Mouse (Mus musculus): ENCODE measurements around the gene Hoxb4. TPM values are rescaled to one million over a fixed set of nuclear protein-coding genes. Genes with fewer than 3 reads are reported as not detected.

The Hoxb4 gene
- polyA plus RNA-seq, 1 experiment from 2014 or later, result 0.56 TPM

- no peaks in the 10 kb centered on the region for H3K9me3 ChIP-seq
- peaks cover 12% of the 10 kb centered on the region for H3K4me1 ChIP-seq (replicated peaks)
- under 1% methylated on average over 8 of the region's 8 CpGs for whole genome bisulfite sequencing
- no peak overlapping the region for H3K27ac ChIP-seq
- H3K9ac ChIP-seq (replicated peaks), result no peak overlapping the region
- peaks cover 100% of the 10 kb centered on the region for H3K27me3 ChIP-seq
- H3K36me3 ChIP-seq, result no peaks in the 10 kb centered on the region
- H3K4me3 ChIP-seq (replicated peaks), result peak overlapping the region; percentile 38; the same call in 1 of the 2 replicates
- no peak for ATAC-seq (ENCODE audit: insufficient number of reproducible peaks, insufficient read depth, low FRiP score, low TSS enrichment, low read depth)
- H3K4me2 ChIP-seq, result peak overlapping the region; percentile 54
Observed at GRCm38 (mm10) chr11:96332105-96332504, 14.0 kb downstream of the Hoxb4 start.

DNA sequence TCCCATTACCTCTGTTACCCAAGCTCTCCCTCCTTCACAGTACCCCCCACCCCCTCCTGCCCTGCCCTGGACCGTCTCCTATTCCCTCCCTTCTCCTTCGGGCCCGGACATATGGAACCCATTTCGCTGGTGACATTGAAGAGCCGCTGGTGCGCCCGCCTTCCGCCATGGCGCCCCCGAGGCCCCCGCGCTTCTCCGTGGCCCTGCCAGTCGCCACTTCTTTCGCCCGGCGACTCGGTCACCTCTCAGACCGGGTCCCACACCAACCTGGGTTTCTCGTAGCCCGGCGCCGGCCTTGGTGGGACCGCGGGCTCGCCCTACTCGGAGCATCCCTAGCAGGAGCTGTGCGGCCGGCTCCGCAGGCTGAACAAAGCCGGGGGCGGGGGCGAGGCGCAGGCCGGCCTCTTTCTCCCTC lies 14.6 kb downstream of the Hoxb4 start:
- H3K9ac ChIP-seq (replicated peaks), result peak overlapping the region; percentile 52
- peaks cover 100% of the 10 kb centered on the region for H3K27me3 ChIP-seq
- peaks cover 12% of the 10 kb centered on the region for H3K4me1 ChIP-seq (replicated peaks)
- H3K27ac ChIP-seq, result peak overlapping the region; percentile 69; the same call in 1 of the 2 replicates
- peak overlapping the region; percentile 54 for H3K4me2 ChIP-seq
- H3K4me3 ChIP-seq (replicated peaks), result peak overlapping the region; percentile 38
- ATAC-seq (ENCODE audit: insufficient number of reproducible peaks, insufficient read depth, low FRiP score, low TSS enrichment, low read depth), result no peak
- under 1% methylated on average over 35 of the region's 35 CpGs for WGBS
- no peaks in the 10 kb centered on the region for H3K9me3 ChIP-seq
- H3K36me3 ChIP-seq, result no peaks in the 10 kb centered on the region

GRCm38 (mm10) chr11:96333241-96334001 lies 15.4 kb downstream of the Hoxb4 start:
- H3K4me3 ChIP-seq (replicated peaks), result peak overlapping the region; percentile 38
- H3K36me3 ChIP-seq, result no peaks in the 10 kb centered on the region
- 4% methylated on average over 17 of the region's 17 CpGs for WGBS
- peaks cover 100% of the 10 kb centered on the region for H3K27me3 ChIP-seq
- peak overlapping the region; percentile 69; the same call in 1 of the 2 replicates for H3K27ac ChIP-seq
- no peak for ATAC-seq (ENCODE audit: insufficient number of reproducible peaks, insufficient read depth, low FRiP score, low TSS enrichment, low read depth)
- no peaks in the 10 kb centered on the region for H3K9me3 ChIP-seq
- H3K4me1 ChIP-seq (replicated peaks), result peaks cover 12% of the 10 kb centered on the region
- H3K4me2 ChIP-seq, result peak overlapping the region; percentile 54
- H3K9ac ChIP-seq (replicated peaks), result peak overlapping the region; percentile 52; the same call in 1 of the 2 replicates

DNA sequence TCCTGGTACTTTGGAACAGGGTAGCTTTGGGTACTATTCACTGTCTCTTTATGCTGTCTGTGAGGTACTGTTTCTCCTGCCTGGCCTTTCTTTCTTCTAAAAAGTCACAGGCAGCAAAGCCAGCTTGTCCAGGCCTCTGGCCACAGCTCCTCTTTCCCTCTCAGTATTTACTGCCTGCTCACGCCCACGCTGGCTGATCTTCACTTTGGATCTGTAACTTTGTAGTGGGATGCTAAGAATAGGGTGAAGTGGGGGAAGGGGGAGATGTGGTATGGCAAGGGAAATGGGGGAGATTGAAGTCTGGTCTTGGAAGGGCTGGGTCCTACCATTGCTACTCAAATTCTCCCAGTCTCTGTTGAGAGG lies 15.9 kb downstream of the Hoxb4 start:
- H3K27me3 ChIP-seq, result peaks cover 100% of the 10 kb centered on the region
- no peak for ATAC-seq (ENCODE audit: insufficient number of reproducible peaks, insufficient read depth, low FRiP score, low TSS enrichment, low read depth)
- peak overlapping the region; percentile 26 for H3K4me2 ChIP-seq
- H3K9ac ChIP-seq (replicated peaks), result no peak overlapping the region
- H3K4me3 ChIP-seq (replicated peaks), result 0 out of 2 replicates have a peak overlapping the region, but pooled peaks have one; percentile 38
- peak overlapping the region; percentile 69; the same call in 1 of the 2 replicates for H3K27ac ChIP-seq
- H3K4me1 ChIP-seq (replicated peaks), result peaks cover 12% of the 10 kb centered on the region
- no peaks in the 10 kb centered on the region for H3K36me3 ChIP-seq
- 17% methylated on average over 2 of the region's 2 CpGs for WGBS
- H3K9me3 ChIP-seq, result no peaks in the 10 kb centered on the region

DNA sequence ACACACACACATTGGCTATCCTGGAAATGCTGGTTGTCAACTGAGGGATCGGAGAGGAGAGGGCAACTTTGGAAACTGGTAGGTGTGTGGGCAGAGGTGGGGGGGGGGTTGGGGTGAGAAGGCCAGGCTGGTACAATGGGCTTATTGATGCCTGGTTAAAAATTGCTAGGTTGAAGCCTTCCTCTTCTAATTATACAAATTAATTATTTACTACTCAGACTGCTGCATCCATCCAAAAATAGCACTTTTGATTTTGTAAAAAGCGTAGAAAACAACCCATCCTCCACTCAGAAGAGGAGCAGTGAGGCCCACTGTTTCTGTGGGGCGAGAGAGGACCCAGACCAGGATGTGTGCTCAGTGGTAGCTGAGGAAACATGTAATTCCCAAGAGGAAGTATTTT lies 16.9 kb downstream of the Hoxb4 start:
- ATAC-seq (ENCODE audit: insufficient number of reproducible peaks, insufficient read depth, low FRiP score, low TSS enrichment, low read depth), result no peak
- no peak overlapping the region for H3K27ac ChIP-seq
- peaks cover 100% of the 10 kb centered on the region for H3K27me3 ChIP-seq
- H3K4me3 ChIP-seq (replicated peaks), result no peak overlapping the region
- 50% methylated on average over 3 of the region's 3 CpGs for WGBS
- peaks cover 12% of the 10 kb centered on the region for H3K4me1 ChIP-seq (replicated peaks)
- no peaks in the 10 kb centered on the region for H3K36me3 ChIP-seq
- 0 out of 2 replicates have a peak overlapping the region, but pooled peaks have one; percentile 26 for H3K4me2 ChIP-seq
- H3K9ac ChIP-seq (replicated peaks), result no peak overlapping the region
- no peaks in the 10 kb centered on the region for H3K9me3 ChIP-seq

- peaks cover 100% of the 10 kb centered on the region for H3K27me3 ChIP-seq
- H3K9me3 ChIP-seq, result no peaks in the 10 kb centered on the region
- H3K4me3 ChIP-seq (replicated peaks), result no peak overlapping the region
- H3K27ac ChIP-seq, result no peak overlapping the region
- H3K4me2 ChIP-seq, result no peak overlapping the region
- 12% methylated on average over 2 of the region's 2 CpGs for WGBS
- no peak for ATAC-seq (ENCODE audit: insufficient number of reproducible peaks, insufficient read depth, low FRiP score, low TSS enrichment, low read depth)
- peaks cover 13% of the 10 kb centered on the region for H3K4me1 ChIP-seq (replicated peaks)
- no peak overlapping the region for H3K9ac ChIP-seq (replicated peaks)
- H3K36me3 ChIP-seq, result no peaks in the 10 kb centered on the region
Observed at GRCm38 (mm10) chr11:96336597-96336996, 18.5 kb downstream of the Hoxb4 start.

GRCm38 (mm10) chr11:96337026-96337425 lies 19.0 kb downstream of the Hoxb4 start:
- Histone ChIP-seq H3K27ac (no peak overlapping the region), H3K4me2 (no peak overlapping the region), H3K4me3 (replicated peaks) (no peak overlapping the region), H3K4me1 (replicated peaks) (peaks cover 17% of the 10 kb centered on the region), H3K27me3 (peaks cover 100% of the 10 kb centered on the region), H3K9me3 (no peaks in the 10 kb centered on the region), H3K9ac (replicated peaks) (no peak overlapping the region), H3K36me3 (no peaks in the 10 kb centered on the region)
- WGBS, result 19% methylated on average over 6 of the region's 6 CpGs
- ATAC-seq (ENCODE audit: insufficient number of reproducible peaks, insufficient read depth, low FRiP score, low TSS enrichment, low read depth), result no peak

DNA sequence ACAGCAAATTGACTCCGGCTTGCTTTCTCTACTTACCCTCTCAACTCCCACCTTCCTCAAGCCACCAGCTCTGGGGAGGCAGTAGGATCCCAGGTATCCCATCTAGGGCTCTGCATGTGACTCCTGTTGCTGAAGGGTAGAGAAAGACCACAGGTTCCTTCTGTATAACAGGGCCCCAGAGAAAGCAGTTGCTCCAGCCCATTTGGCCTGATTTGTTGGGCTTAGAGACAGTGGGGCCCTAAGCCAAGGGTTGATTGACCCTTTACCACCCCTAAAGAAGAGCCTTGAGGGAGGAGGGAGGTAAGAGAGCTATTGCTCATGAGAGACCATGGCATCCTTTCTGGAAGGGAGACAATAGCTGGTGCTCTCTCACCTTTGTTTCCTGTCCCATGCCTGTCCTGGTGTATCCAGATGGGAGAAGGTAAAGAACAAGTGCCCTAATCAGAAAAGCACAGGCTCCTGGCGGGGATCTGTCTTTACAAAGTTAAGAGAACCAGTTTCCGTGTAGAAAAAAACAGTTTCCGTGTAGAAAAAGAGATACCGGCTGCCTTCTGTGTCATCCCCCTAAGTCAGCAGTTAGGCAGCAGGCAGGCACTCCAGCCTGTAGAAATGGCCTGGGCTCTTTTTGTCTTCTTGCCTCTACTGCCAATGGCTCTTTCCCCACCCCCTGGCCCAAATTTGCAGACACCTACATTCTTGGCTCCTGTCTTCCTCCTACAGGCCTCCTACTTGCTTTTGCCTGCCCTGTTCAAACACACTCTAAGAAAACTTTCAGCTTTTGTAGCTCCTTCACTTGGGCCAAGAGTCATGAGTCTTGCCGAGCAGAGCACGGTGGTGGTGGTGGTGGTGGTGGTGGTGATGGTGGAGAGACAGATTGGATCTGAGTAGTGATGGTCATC lies 21.1 kb downstream of the Hoxb4 start:
- Histone ChIP-seq H3K4me3 (replicated peaks) (no peak overlapping the region), H3K27ac (no peak overlapping the region)
- WGBS, result 29% methylated on average over 7 of the region's 7 CpGs

DNA sequence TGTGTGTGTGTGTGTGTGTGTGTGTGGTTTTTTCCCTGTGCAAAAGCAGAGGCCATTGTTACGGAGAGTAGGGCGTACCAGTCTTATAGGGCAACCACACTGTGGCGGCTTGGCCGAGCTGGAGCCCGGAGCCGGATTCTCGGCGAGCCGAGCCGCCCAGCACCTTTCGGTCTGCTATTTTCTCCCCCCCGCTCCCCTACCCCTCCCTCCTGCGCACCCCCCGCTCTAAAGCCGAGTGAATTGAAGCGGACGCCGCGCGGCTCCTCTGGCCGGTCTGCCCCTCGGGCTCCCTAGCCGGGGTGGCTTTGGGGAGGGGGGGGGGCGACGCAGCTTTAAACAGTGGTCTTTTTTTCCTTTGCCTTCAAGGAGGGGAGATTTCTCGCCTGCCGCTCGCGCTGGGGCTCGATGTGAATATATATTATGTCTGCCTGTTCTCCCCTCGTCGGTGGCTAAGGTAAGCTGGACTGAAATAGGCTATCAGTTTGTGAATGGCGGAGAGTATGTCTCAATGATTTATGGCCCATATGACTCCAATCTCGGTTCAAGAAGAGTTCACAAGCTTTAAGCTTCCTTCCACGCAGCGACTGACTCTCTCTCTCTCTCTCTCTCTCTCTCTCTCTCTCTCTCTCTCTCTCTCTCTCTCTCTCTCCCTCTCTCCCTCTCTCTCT lies 22.8 kb downstream of the Hoxb4 start:
- H3K4me3 ChIP-seq (replicated peaks), result peak overlapping the region; percentile 28
- under 1% methylated on average over 25 of the region's 36 CpGs for WGBS
- no peaks in the 10 kb centered on the region for H3K36me3 ChIP-seq
- peaks cover 100% of the 10 kb centered on the region for H3K27me3 ChIP-seq
- H3K27ac ChIP-seq, result peak overlapping the region; percentile 50; the same call in 1 of the 2 replicates
- H3K4me1 ChIP-seq (replicated peaks), result peaks cover 20% of the 10 kb centered on the region
- ATAC-seq (ENCODE audit: insufficient number of reproducible peaks, insufficient read depth, low FRiP score, low TSS enrichment, low read depth), result no peak
- H3K9ac ChIP-seq (replicated peaks), result peak overlapping the region; percentile 37; the same call in 1 of the 2 replicates
- no peaks in the 10 kb centered on the region for H3K9me3 ChIP-seq
- H3K4me2 ChIP-seq, result peak overlapping the region; percentile 52

More for the DNA sequence above, 21.1 kb downstream of the Hoxb4 start:
- ATAC-seq (ENCODE audit: insufficient number of reproducible peaks, insufficient read depth, low FRiP score, low TSS enrichment, low read depth), result no peak
- Histone ChIP-seq H3K36me3 (no peaks in the 10 kb centered on the region), H3K27me3 (peaks cover 100% of the 10 kb centered on the region), H3K4me2 (no peak overlapping the region), H3K9me3 (no peaks in the 10 kb centered on the region), H3K9ac (replicated peaks) (no peak overlapping the region), H3K4me1 (replicated peaks) (peaks cover 10% of the 10 kb centered on the region)

DNA sequence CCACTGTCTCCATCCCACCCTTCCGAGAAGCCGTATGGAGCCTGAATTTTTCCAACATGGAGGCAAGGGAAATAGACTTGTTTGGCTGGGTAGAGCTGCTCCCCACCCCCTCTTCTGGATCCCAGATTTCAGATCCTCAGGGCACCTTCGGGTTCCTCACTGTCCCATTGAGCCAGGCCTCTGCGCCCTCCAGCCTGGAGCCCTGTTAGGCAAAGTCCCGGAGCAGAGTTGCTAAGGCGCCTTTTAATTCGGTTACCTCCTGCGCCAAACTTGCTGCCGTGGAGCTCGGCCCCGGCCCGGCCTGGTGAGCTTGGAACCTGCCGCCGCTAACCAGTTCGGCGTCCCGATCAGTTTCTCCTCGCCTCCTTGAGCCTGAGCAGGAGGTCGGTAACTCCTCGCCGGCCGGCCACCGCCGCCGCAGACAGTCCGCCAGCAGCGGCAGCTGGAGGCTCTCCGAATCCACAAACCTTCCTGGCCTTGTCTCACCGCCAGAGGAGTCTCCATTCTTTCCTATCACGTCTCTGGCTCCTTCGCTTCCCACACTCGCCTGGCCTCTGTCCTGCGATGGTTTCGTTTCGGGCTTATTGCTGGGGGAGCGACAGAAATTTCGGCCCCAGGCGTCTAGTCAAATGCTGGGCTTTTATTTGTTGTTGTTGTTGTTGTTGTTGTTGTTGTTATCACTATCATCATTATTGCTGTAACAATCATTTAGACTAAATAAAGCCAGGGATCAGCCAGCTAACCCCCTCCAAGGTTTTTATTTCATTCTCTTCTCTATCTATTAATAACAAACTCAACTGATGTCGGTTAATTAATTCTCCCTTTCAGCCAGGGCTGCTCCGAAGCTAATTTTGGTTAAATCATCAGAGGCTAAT lies 23.9 kb downstream of the Hoxb4 start:
- H3K27ac ChIP-seq, result no peak overlapping the region
- H3K27me3 ChIP-seq, result peaks cover 100% of the 10 kb centered on the region
- H3K9me3 ChIP-seq, result no peaks in the 10 kb centered on the region
- peak overlapping the region; percentile 26 for H3K4me3 ChIP-seq (replicated peaks)
- 1% methylated on average over 40 of the region's 40 CpGs for WGBS
- peak overlapping the region; percentile 52 for H3K4me2 ChIP-seq
- H3K36me3 ChIP-seq, result no peaks in the 10 kb centered on the region
- peaks cover 22% of the 10 kb centered on the region for H3K4me1 ChIP-seq (replicated peaks)
- ATAC-seq (ENCODE audit: insufficient number of reproducible peaks, insufficient read depth, low FRiP score, low TSS enrichment, low read depth), result no peak
- peak overlapping the region; percentile 38 for H3K9ac ChIP-seq (replicated peaks)

Data from limb, embryonic 12.5 days (tissue).